Mouse (Mus musculus): Measurements from ENCODE around the gene Nfib.

DNA sequence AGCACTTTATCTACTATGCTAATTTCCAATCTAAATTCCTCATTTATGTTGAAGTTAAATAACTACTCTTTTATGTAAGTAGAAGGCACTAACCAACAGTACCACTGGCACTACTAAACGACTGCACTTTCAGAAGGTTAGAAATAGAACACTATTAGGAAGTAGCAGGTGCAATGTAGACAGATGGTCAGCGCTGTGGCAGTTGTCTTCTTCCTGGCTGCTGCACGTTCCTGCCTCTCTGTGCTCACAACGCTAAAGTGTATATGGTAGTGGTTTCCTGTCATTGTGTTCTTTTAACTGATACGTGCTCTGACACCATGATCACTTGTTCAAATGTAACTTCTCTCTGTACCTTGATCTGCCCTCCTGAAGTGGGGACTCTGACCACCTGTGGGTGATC lies 59.9 kb downstream of the Nfib start:
- TF ChIP-seq CTCF (IDR thresholded peaks at IDR 0.05) (no peak), EP300 (IDR thresholded peaks at IDR 0.05) (no peak)

Data from lung, postnatal 0 days (tissue).